Mouse (Mus musculus) kidney, adult 2 months (tissue): ENCODE data around the gene Ncor2.

Source experiments
- CTCF ChIP-seq: fragments of 200-500 bp; conservative IDR thresholded peaks from 2 replicates; pipeline ENCODE4 v1.5.1; 2011; ENCODE audit warnings: low read depth, mild to moderate bottlenecking, control low read depth, low read length, moderate library complexity, mixed read lengths; ENCODE audit not compliant: insufficient read depth, insufficient read length
- POLR2A ChIP-seq: fragments of 200-500 bp; IDR thresholded peaks from one replicate; pipeline ENCODE4 v1.6.1; 2011; ENCODE audit warnings: low read depth, low read length, control low read depth

- TF ChIP-seq CTCF (no peak), POLR2A (no peak)
Measured at GRCm38 (mm10) chr5:125222706-125223105, 43.7 kb upstream of the Ncor2 start.
